12 mouse cellular contexts compared by ENCODE assay signal in genomic region chr19:5647791-5648190, GRCm38 (mm10). TPM values are rescaled to one million over a fixed set of nuclear protein-coding genes. Genes with fewer than 3 reads are reported as not detected.
A peak's percentile ranks its signal among the peaks of the same experiment; 100 is the strongest.
DNase-seq lines count a peak whose midpoint lies in the region; ATAC-seq and TF ChIP-seq lines count a peak whose summit lies in the region.
"Had no signal": no experiment of that assay in that cellular context is flagged by ENCODE, and none has a peak within 500 bp of the region (broad histone marks: within the 10 kb centered on the region; RNA-seq: fewer than 3 reads in every experiment).

No protein-coding gene starts in this region.

- no peak overlapping the region for H3K4me2 ChIP-seq in forebrain, embryonic 14.5 days (ENCODE audit: low read length)
- no peak overlapping the region for H3K4me2 ChIP-seq in forebrain, postnatal 0 days (ENCODE audit: low read depth)
- H3K4me2 ChIP-seq in hindbrain, embryonic 13.5 days: no peak overlapping the region
- no peak overlapping the region for H3K4me2 ChIP-seq in midbrain, embryonic 13.5 days (replicated peaks)

- H3K9me3 ChIP-seq in forebrain, embryonic 14.5 days (replicated peaks; ENCODE audit: control insufficient read depth, low read length): no peaks in the 10 kb centered on the region
- H3K9me3 ChIP-seq in forebrain, postnatal 0 days (ENCODE audit: low read length): no peaks in the 10 kb centered on the region
- H3K9me3 ChIP-seq in hindbrain, embryonic 13.5 days: no peaks in the 10 kb centered on the region
- no peaks in the 10 kb centered on the region for H3K9me3 ChIP-seq in midbrain, embryonic 13.5 days
- H3K9me3 ChIP-seq: megakaryocyte, embryonic 14.5 days had no signal

- peak overlapping the region; percentile 47; the same call in 1 of the 2 replicates for H3K9ac ChIP-seq in forebrain, embryonic 14.5 days (ENCODE audit: low read length)
- no peak overlapping the region for H3K9ac ChIP-seq in forebrain, postnatal 0 days
- H3K9ac ChIP-seq in hindbrain, embryonic 13.5 days: 0 out of 2 replicates have a peak overlapping the region, but pooled peaks have one; percentile 72
- H3K9ac ChIP-seq in midbrain, embryonic 13.5 days (replicated peaks): 0 out of 2 replicates have a peak overlapping the region, but pooled peaks have one; percentile 53

- WGBS in forebrain, embryonic 14.5 days: 93% methylated on average over 6 of the region's 6 CpGs
- 94% methylated on average over 6 of the region's 6 CpGs for WGBS in forebrain, postnatal 0 days
- WGBS in hindbrain, embryonic 13.5 days: 94% methylated on average over 6 of the region's 6 CpGs
- WGBS in midbrain, embryonic 13.5 days: 98% methylated on average over 6 of the region's 6 CpGs

- H3K4me1 ChIP-seq in forebrain, embryonic 14.5 days (ENCODE audit: control insufficient read depth, insufficient read depth, low read length): peaks cover 4% of the 10 kb centered on the region
- H3K4me1 ChIP-seq in forebrain, postnatal 0 days (ENCODE audit: insufficient read depth): peaks cover 11% of the 10 kb centered on the region; the same call in 1 of the 2 replicates
- H3K4me1 ChIP-seq in hindbrain, embryonic 13.5 days (replicated peaks): peaks cover 19% of the 10 kb centered on the region
- H3K4me1 ChIP-seq in midbrain, embryonic 13.5 days (replicated peaks): peaks cover 14% of the 10 kb centered on the region

- 0 out of 2 replicates have a peak overlapping the region, but pooled peaks have one; percentile 56 for H3K27ac ChIP-seq in forebrain, embryonic 14.5 days (ENCODE audit: low read depth, low read length)
- H3K27ac ChIP-seq in forebrain, postnatal 0 days (ENCODE audit: low read depth, low read length): no peak overlapping the region
- peak overlapping the region; percentile 82 for H3K27ac ChIP-seq in layer of hippocampus, adult 2 months
- peak overlapping the region; percentile 88 for H3K27ac ChIP-seq in hindbrain, embryonic 13.5 days
- H3K27ac ChIP-seq in midbrain, embryonic 13.5 days: peak overlapping the region; percentile 82

- H3K36me3 ChIP-seq in forebrain, embryonic 14.5 days (ENCODE audit: control insufficient read depth, insufficient read depth, low read length): peaks cover 59% of the 10 kb centered on the region
- peaks cover 54% of the 10 kb centered on the region for H3K36me3 ChIP-seq in forebrain, postnatal 0 days (ENCODE audit: insufficient read depth)
- peaks cover 57% of the 10 kb centered on the region for H3K36me3 ChIP-seq in hindbrain, embryonic 13.5 days
- H3K36me3 ChIP-seq in midbrain, embryonic 13.5 days: peaks cover 64% of the 10 kb centered on the region

- H3K27me3 ChIP-seq in forebrain, embryonic 14.5 days (replicated peaks; ENCODE audit: control insufficient read depth, insufficient read depth, low read length): no peaks in the 10 kb centered on the region
- H3K27me3 ChIP-seq in forebrain, postnatal 0 days (ENCODE audit: insufficient read depth, low read length): no peaks in the 10 kb centered on the region
- peaks cover 3% of the 10 kb centered on the region for H3K27me3 ChIP-seq in hindbrain, embryonic 13.5 days
- peaks cover 8% of the 10 kb centered on the region for H3K27me3 ChIP-seq in midbrain, embryonic 13.5 days
- H3K27me3 ChIP-seq: megakaryocyte, embryonic 14.5 days had no signal

- TF ChIP-seq CTCF in forebrain, postnatal 0 days (IDR thresholded peaks at IDR 0.05; ENCODE audit: low read depth): no peak
- no peak for TF ChIP-seq CTCF in layer of hippocampus, adult 2 months (conservative IDR thresholded peaks at IDR 0.05)

- H3K4me3 ChIP-seq in forebrain, embryonic 14.5 days (ENCODE audit: low read depth, low read length): no peak overlapping the region
- no peak overlapping the region for H3K4me3 ChIP-seq in forebrain, postnatal 0 days (ENCODE audit: low read depth, low read length)
- no peak overlapping the region for H3K4me3 ChIP-seq in layer of hippocampus, adult 2 months
- H3K4me3 ChIP-seq in hindbrain, embryonic 13.5 days: no peak overlapping the region
- H3K4me3 ChIP-seq in midbrain, embryonic 13.5 days (replicated peaks): no peak overlapping the region

- no peak for DNase-seq in forebrain, embryonic 14.5 days (ENCODE audit: low spot score)
- no peak for DNase-seq in forebrain, postnatal 0 days
- no peak for DNase-seq in layer of hippocampus, adult 2 months (ENCODE audit: low spot score in 2 of 2)
- no peak for DNase-seq in layer of hippocampus, postnatal 14 days (ENCODE audit: low spot score in 2 of 2)
- no peak for DNase-seq in adrenal gland, postnatal 10 days
- DNase-seq in layer of hippocampus, postnatal 25 days (ENCODE audit: extremely low spot score in 1 of 2, low spot score in 1 of 2): no peak
- DNase-seq: layer of hippocampus, postnatal 36 days; right cerebral cortex, postnatal 14 days; thymus, adult 18-20 months had no signal

- ATAC-seq in forebrain, embryonic 14.5 days: no peak
- no peak for ATAC-seq in forebrain, postnatal 0 days
- ATAC-seq in hindbrain, embryonic 13.5 days (ENCODE audit: low FRiP score): no peak
- no peak for ATAC-seq in midbrain, embryonic 13.5 days

RNA-seq across cellular contexts. Expression of gene Rela, which starts 10.5 kb away (rescaled TPM):
- polyA plus RNA-seq in forebrain, embryonic 14.5 days (2014; fragmentation: Nextera tagmentation; extraction: Ambion mirVana): 29.8 and 35.8 TPM in 2 replicates
- total RNA-seq in forebrain, postnatal 0 days (2014; rRNA removed): 23.2 and 34.8 TPM in 2 replicates
- 26.8 and 32.3 TPM in 2 replicates for polyA plus RNA-seq in forebrain, postnatal 0 days (2015; fragmentation: Nextera tagmentation; extraction: Ambion mirVana)
- total RNA-seq in layer of hippocampus, adult 2 months (2021): 10 to 100 TPM; 20.6 to 21.0 TPM
- total RNA-seq in layer of hippocampus, postnatal 14 days (2021): 10 to 100 TPM; 21.0 to 26.7 TPM
- polyA plus RNA-seq in hindbrain, embryonic 13.5 days (2015; fragmentation: Nextera tagmentation; extraction: Ambion mirVana): 30.1 and 35.2 TPM in 2 replicates
- polyA plus RNA-seq in midbrain, embryonic 13.5 days (2015; fragmentation: Nextera tagmentation; extraction: Ambion mirVana): 30.9 and 35.4 TPM in 2 replicates
- 10 to 100 TPM; 54.1 to 55.7 TPM for total RNA-seq in adrenal gland, postnatal 10 days (2021)
- 10 to 100 TPM; 20.6 to 22.0 TPM for total RNA-seq in layer of hippocampus, postnatal 25 days (2021)

RNA-seq across cellular contexts. Expression of gene Sipa1, which starts 15.7 kb away (rescaled TPM):
- polyA plus RNA-seq in forebrain, embryonic 14.5 days (2014; fragmentation: Nextera tagmentation; extraction: Ambion mirVana): 9.2 and 10.2 TPM in 2 replicates
- 16.6 and 18.3 TPM in 2 replicates for total RNA-seq in forebrain, postnatal 0 days (2014; rRNA removed)
- polyA plus RNA-seq in forebrain, postnatal 0 days (2015; fragmentation: Nextera tagmentation; extraction: Ambion mirVana): 14.6 and 19.6 TPM in 2 replicates
- total RNA-seq in layer of hippocampus, adult 2 months (2021): 10 to 100 TPM; 16.5 to 17.5 TPM
- 10 to 100 TPM; 22.8 to 26.1 TPM for total RNA-seq in layer of hippocampus, postnatal 14 days (2021)
- polyA plus RNA-seq in hindbrain, embryonic 13.5 days (2015; fragmentation: Nextera tagmentation; extraction: Ambion mirVana): 15.0 and 15.4 TPM in 2 replicates
- 10.8 and 14.1 TPM in 2 replicates for polyA plus RNA-seq in midbrain, embryonic 13.5 days (2015; fragmentation: Nextera tagmentation; extraction: Ambion mirVana)
- 10 to 100 TPM; 52.5 to 68.0 TPM for total RNA-seq in adrenal gland, postnatal 10 days (2021)
- total RNA-seq in layer of hippocampus, postnatal 25 days (2021): 10 to 100 TPM; 15.3 to 16.1 TPM

RNA-seq across cellular contexts. Expression of gene Kat5, which starts 37.8 kb away (rescaled TPM):
- polyA plus RNA-seq in forebrain, embryonic 14.5 days (2014; fragmentation: Nextera tagmentation; extraction: Ambion mirVana): 43.7 and 49.7 TPM in 2 replicates
- total RNA-seq in forebrain, postnatal 0 days (2014; rRNA removed): 131 and 150 TPM in 2 replicates
- polyA plus RNA-seq in forebrain, postnatal 0 days (2015; fragmentation: Nextera tagmentation; extraction: Ambion mirVana): 62.8 and 72.6 TPM in 2 replicates
- total RNA-seq in layer of hippocampus, adult 2 months (2021): 10 to 100 TPM; 82.8 to 93.0 TPM
- 10 to 100 TPM; 83.3 to 83.5 TPM for total RNA-seq in layer of hippocampus, postnatal 14 days (2021)
- 77.2 and 79.7 TPM in 2 replicates for polyA plus RNA-seq in hindbrain, embryonic 13.5 days (2015; fragmentation: Nextera tagmentation; extraction: Ambion mirVana)
- 82.3 and 89.3 TPM in 2 replicates for polyA plus RNA-seq in midbrain, embryonic 13.5 days (2015; fragmentation: Nextera tagmentation; extraction: Ambion mirVana)
- total RNA-seq in adrenal gland, postnatal 10 days (2021): 10 to 100 TPM; 49.9 to 52.2 TPM
- 10 to 100 TPM; 83.1 to 87.8 TPM for total RNA-seq in layer of hippocampus, postnatal 25 days (2021)

RNA-seq across cellular contexts. Expression of gene Map3k11, which starts 40.8 kb away (rescaled TPM):
- polyA plus RNA-seq in forebrain, embryonic 14.5 days (2014; fragmentation: Nextera tagmentation; extraction: Ambion mirVana): 9.2 and 11.8 TPM in 2 replicates
- 14.4 and 19.7 TPM in 2 replicates for total RNA-seq in forebrain, postnatal 0 days (2014; rRNA removed)
- polyA plus RNA-seq in forebrain, postnatal 0 days (2015; fragmentation: Nextera tagmentation; extraction: Ambion mirVana): 8.7 and 9.0 TPM in 2 replicates
- 10 to 100 TPM; 20.2 to 20.4 TPM for total RNA-seq in layer of hippocampus, adult 2 months (2021)
- 10 to 100 TPM; 16.1 to 17.0 TPM for total RNA-seq in layer of hippocampus, postnatal 14 days (2021)
- 11.6 and 14.4 TPM in 2 replicates for polyA plus RNA-seq in hindbrain, embryonic 13.5 days (2015; fragmentation: Nextera tagmentation; extraction: Ambion mirVana)
- 11.4 and 15.1 TPM in 2 replicates for polyA plus RNA-seq in midbrain, embryonic 13.5 days (2015; fragmentation: Nextera tagmentation; extraction: Ambion mirVana)
- total RNA-seq in adrenal gland, postnatal 10 days (2021): 10 to 100 TPM; 49.2 to 50.6 TPM
- total RNA-seq in layer of hippocampus, postnatal 25 days (2021): 10 to 100 TPM; 17.4 to 21.1 TPM

RNA-seq across cellular contexts. Expression of gene Pcnx3, which starts 40.9 kb away (rescaled TPM):
- 20.9 and 24.6 TPM in 2 replicates for polyA plus RNA-seq in forebrain, embryonic 14.5 days (2014; fragmentation: Nextera tagmentation; extraction: Ambion mirVana)
- total RNA-seq in forebrain, postnatal 0 days (2014; rRNA removed): 57.4 and 67.1 TPM in 2 replicates
- 10.2 and 17.2 TPM in 2 replicates for polyA plus RNA-seq in forebrain, postnatal 0 days (2015; fragmentation: Nextera tagmentation; extraction: Ambion mirVana)
- total RNA-seq in layer of hippocampus, adult 2 months (2021): 10 to 100 TPM; 69.1 to 78.8 TPM
- 10 to 100 TPM; 66.3 to 72.2 TPM for total RNA-seq in layer of hippocampus, postnatal 14 days (2021)
- polyA plus RNA-seq in hindbrain, embryonic 13.5 days (2015; fragmentation: Nextera tagmentation; extraction: Ambion mirVana): 21.3 and 24.4 TPM in 2 replicates
- 25.6 and 29.1 TPM in 2 replicates for polyA plus RNA-seq in midbrain, embryonic 13.5 days (2015; fragmentation: Nextera tagmentation; extraction: Ambion mirVana)
- total RNA-seq in adrenal gland, postnatal 10 days (2021): 10 to 100 TPM; 54.8 to 85.4 TPM
- 10 to 100 TPM; 59.8 to 73.9 TPM for total RNA-seq in layer of hippocampus, postnatal 25 days (2021)
